Mouse (Mus musculus) forebrain, postnatal 0 days (tissue): ENCODE measurements around the gene Olfr1184. TPM values are rescaled to one million over a fixed set of nuclear protein-coding genes. Genes with fewer than 3 reads are reported as not detected.
"Not testable (repeated sequence)": the region's sequence is repeated elsewhere in the genome, so short reads cannot be mapped to it uniquely, and the experiment has no call there.

ENCODE experiments used
- ATAC-seq: fragments of 200-750 bp; cut with Nextera tagmentation; 2 replicates; pipeline ENCODE4 v1.8.0; 2017; ENCODE audit warnings: mild to moderate bottlenecking, moderate library complexity
- DNase-seq: peaks from one replicate; pipeline ENCODE4 v3.0.0-alpha.2; 2015
- H3K27ac ChIP-seq: fragments of 300-500 bp; sonication (generic); 2 replicates; pipeline ENCODE4 v1.5.1; 2014; ENCODE audit warnings: low read depth, mild to moderate bottlenecking, antibody characterized with exemption, low read length, moderate library complexity, mixed read lengths
- H3K27me3 ChIP-seq: fragments of 300-500 bp; sonication (generic); 2 replicates; pipeline ENCODE4 v1.6.1; 2014; ENCODE audit warnings: mild to moderate bottlenecking, low read length, mixed read lengths; ENCODE audit not compliant: insufficient read depth
- H3K36me3 ChIP-seq: fragments of 300-500 bp; sonication (generic); 2 replicates; pipeline ENCODE4 v1.6.1; 2014; ENCODE audit warnings: mild to moderate bottlenecking, moderate library complexity; ENCODE audit not compliant: insufficient read depth
- H3K4me1 ChIP-seq: fragments of 300-500 bp; sonication (generic); 2 replicates; pipeline ENCODE4 v1.6.1; 2014; ENCODE audit warnings: antibody characterized with exemption; ENCODE audit not compliant: insufficient read depth
- H3K4me2 ChIP-seq: fragments of 300-500 bp; sonication (generic); 2 replicates; pipeline ENCODE4 v1.6.1; 2014; ENCODE audit warnings: low read depth, mild to moderate bottlenecking, moderate library complexity
- H3K4me3 ChIP-seq: fragments of 300-500 bp; sonication (generic); 2 replicates; pipeline ENCODE4 v1.5.1; 2014; ENCODE audit warnings: low read depth, low read length, mixed read lengths
- H3K9ac ChIP-seq: fragments of 300-500 bp; sonication (generic); 2 replicates; pipeline ENCODE4 v1.6.1; 2014; ENCODE audit warnings: mild to moderate bottlenecking
- H3K9me3 ChIP-seq: fragments of 300-500 bp; sonication (generic); 2 replicates; pipeline ENCODE4 v1.6.1; 2016; ENCODE audit warnings: low read length
- CTCF ChIP-seq: sonication (generic); IDR thresholded peaks from 2 replicates; pipeline ENCODE4 v1.5.1; 2016; ENCODE audit warnings: antibody characterized with exemption, control low read depth, low read depth
- WGBS: fragments of 180-500 bp; shearing (Covaris S2); extraction: QIAGEN DNeasy Blood & Tissue Kit; methylation state at CpG from one replicate; pipeline ENCODE4 v1.1.7; 2014; 5-methylcytosine and 5-hydroxymethylcytosine counted together
- polyA plus RNA-seq: library from polyadenylated mRNA; unstranded; fragments of >200 nt; fragmentation: Nextera tagmentation; extraction: Ambion mirVana; gene quantifications from 2 replicates; pipeline ENCODE4 v1.2.1, GENCODE M21; 2015
- total RNA-seq: library from RNA; depleted of rRNA; stranded (reverse); fragments of >200 nt; gene quantifications from 2 replicates; pipeline ENCODE4 v1.2.3, GENCODE M21; 2014; rRNA removed

Gene Olfr1184
- total RNA-seq (not detected in 2 replicates), polyA plus RNA-seq (not detected in 2 replicates)

- TF ChIP-seq CTCF: no peak
- H3K4me2 ChIP-seq: no peak within 1 kb of the TSS
- no peak within 1 kb of the TSS for H3K27ac ChIP-seq
- H3K9ac ChIP-seq: no peak within 1 kb of the TSS
- H3K9me3 ChIP-seq: no peaks in the 10 kb centered on the region
- H3K4me1 ChIP-seq: no peaks in the 10 kb centered on the region
- no peak within 1 kb of the TSS for H3K4me3 ChIP-seq
- no peaks in the 10 kb centered on the region for H3K27me3 ChIP-seq
- 92% methylated on average over 2 of the region's 2 CpGs for WGBS
- ATAC-seq (no peak), DNase-seq (no peak)
- no peaks in the 10 kb centered on the region for H3K36me3 ChIP-seq
Observed at GRCm38 (mm10) chr2:88483298-88483697, at the start of gene Olfr1184. TSS of gene Olfr1184 (plus strand) at chr2:88483598.

- no peaks in the 10 kb centered on the region for H3K9me3 ChIP-seq
- no peak for DNase-seq
- no peak for TF ChIP-seq CTCF
- ATAC-seq: no peak
- whole genome bisulfite sequencing: 93% methylated on average over 1 of the region's 1 CpGs
- H3K27ac ChIP-seq: no peak within 1 kb of the TSS
- H3K4me3 ChIP-seq: no peak within 1 kb of the TSS
- H3K4me2 ChIP-seq: no peak within 1 kb of the TSS
- H3K9ac ChIP-seq: no peak within 1 kb of the TSS
- no peaks in the 10 kb centered on the region for H3K27me3 ChIP-seq
- no peaks in the 10 kb centered on the region for H3K36me3 ChIP-seq
- no peaks in the 10 kb centered on the region for H3K4me1 ChIP-seq
Observed at GRCm38 (mm10) chr2:88449031-88449430, 34.4 kb upstream of the Olfr1184 start, which contains the start of gene Gm13757. TSS of gene Gm13757 (minus strand) at chr2:88449131.

GRCm38 (mm10) chr2:88454567-88454966, 28.8 kb upstream of the Olfr1184 start, which contains the start of gene Olfr1183:
TSS of gene Olfr1183 (plus strand) at chr2:88454867.
- ATAC-seq, H3K9me3 ChIP-seq, H3K27ac ChIP-seq, H3K9ac ChIP-seq, DNase-seq, H3K27me3 ChIP-seq, H3K4me1 ChIP-seq, H3K4me3 ChIP-seq, H3K36me3 ChIP-seq, H3K4me2 ChIP-seq: not testable (repeated sequence)
- WGBS: 78% methylated on average over 1 of the region's 1 CpGs

- Histone ChIP-seq H3K4me1 (no peaks in the 10 kb centered on the region), H3K4me3 (no peak within 1 kb of the TSS), H3K9me3 (no peaks in the 10 kb centered on the region), H3K4me2 (no peak within 1 kb of the TSS), H3K9ac (no peak within 1 kb of the TSS), H3K36me3 (no peaks in the 10 kb centered on the region), H3K27me3 (no peaks in the 10 kb centered on the region), H3K27ac (no peak within 1 kb of the TSS)
- no peak for ATAC-seq
- WGBS: 61% methylated on average over 2 of the region's 2 CpGs
- no peak for TF ChIP-seq CTCF
- DNase-seq: no peak
Observed at GRCm38 (mm10) chr2:88493020-88493419, 9.6 kb downstream of the Olfr1184 start, which contains the start of gene Olfr1185-ps1. TSS of gene Olfr1185-ps1 (plus strand) at chr2:88493320.

GRCm38 (mm10) chr2:88518251-88518650, 34.9 kb downstream of the Olfr1184 start, which contains the start of gene Olfr1186:
TSS of gene Olfr1186 (plus strand) at chr2:88518551.
- Histone ChIP-seq H3K27me3 (no peaks in the 10 kb centered on the region), H3K9ac (no peak within 1 kb of the TSS), H3K4me1 (no peaks in the 10 kb centered on the region), H3K9me3 (no peaks in the 10 kb centered on the region), H3K36me3 (no peaks in the 10 kb centered on the region), H3K4me3 (no peak within 1 kb of the TSS), H3K4me2 (no peak within 1 kb of the TSS), H3K27ac (no peak within 1 kb of the TSS)
- 85% methylated on average over 2 of the region's 2 CpGs for WGBS
- no peak for ATAC-seq
- no peak for TF ChIP-seq CTCF
- no peak for DNase-seq

- no peak overlapping the region for H3K27ac ChIP-seq
- no peak for TF ChIP-seq CTCF
- no peaks in the 10 kb centered on the region for H3K27me3 ChIP-seq
- WGBS: 81% methylated on average over 3 of the region's 3 CpGs
- no peak for DNase-seq
- H3K9me3 ChIP-seq: no peaks in the 10 kb centered on the region
- no peak overlapping the region for H3K4me2 ChIP-seq
- H3K4me3 ChIP-seq: no peak overlapping the region
- no peak for ATAC-seq
- H3K9ac ChIP-seq: no peak overlapping the region
- no peaks in the 10 kb centered on the region for H3K36me3 ChIP-seq
- no peaks in the 10 kb centered on the region for H3K4me1 ChIP-seq
Observed at GRCm38 (mm10) chr2:88525720-88526119, 42.3 kb downstream of the Olfr1184 start.

Other genes with a start within 250 kb of the Olfr1184 start
- not detected in 2 replicates for gene Olfr1173, start 203.7 kb upstream of the Olfr1184 start, total RNA-seq
- not detected in 2 replicates for gene Olfr1173, start 203.7 kb upstream of the Olfr1184 start, polyA plus RNA-seq
- not detected in 2 replicates for gene Olfr1174-ps, start 168.5 kb upstream of the Olfr1184 start, total RNA-seq
- not detected in 2 replicates for gene Olfr1174-ps, start 168.5 kb upstream of the Olfr1184 start, polyA plus RNA-seq
- not detected in 2 replicates for gene Olfr1175-ps, start 156.4 kb upstream of the Olfr1184 start, total RNA-seq
- gene Olfr1175-ps, start 156.4 kb upstream of the Olfr1184 start, polyA plus RNA-seq: not detected in 2 replicates
- gene Olfr1176, start 146.9 kb upstream of the Olfr1184 start, total RNA-seq: not detected in 2 replicates
- not detected in 2 replicates for gene Olfr1176, start 146.9 kb upstream of the Olfr1184 start, polyA plus RNA-seq
- gene Olfr1177-ps, start 137.1 kb upstream of the Olfr1184 start, total RNA-seq: not detected in 2 replicates
- gene Olfr1177-ps, start 137.1 kb upstream of the Olfr1184 start, polyA plus RNA-seq: not detected in 2 replicates
- not detected in 2 replicates for gene Olfr1178, start 96.5 kb upstream of the Olfr1184 start, total RNA-seq
- gene Olfr1178, start 96.5 kb upstream of the Olfr1184 start, polyA plus RNA-seq: not detected in 2 replicates
- not detected in 2 replicates for gene Olfr1179, start 77.1 kb upstream of the Olfr1184 start, total RNA-seq
- gene Olfr1179, start 77.1 kb upstream of the Olfr1184 start, polyA plus RNA-seq: not detected in 2 replicates
- gene Olfr1180, start 64.4 kb upstream of the Olfr1184 start, total RNA-seq: not detected in 2 replicates
- gene Olfr1180, start 64.4 kb upstream of the Olfr1184 start, polyA plus RNA-seq: not detected in 2 replicates
- not detected in 2 replicates for gene Olfr1181, start 57.4 kb upstream of the Olfr1184 start, total RNA-seq
- gene Olfr1181, start 57.4 kb upstream of the Olfr1184 start, polyA plus RNA-seq: not detected in 2 replicates
- not detected in 2 replicates for gene Gm13757, start 34.5 kb upstream of the Olfr1184 start, total RNA-seq
- not detected in 2 replicates for gene Gm13757, start 34.5 kb upstream of the Olfr1184 start, polyA plus RNA-seq
- gene Olfr1183, start 28.7 kb upstream of the Olfr1184 start, total RNA-seq: not detected in 2 replicates
- not detected in 2 replicates for gene Olfr1183, start 28.7 kb upstream of the Olfr1184 start, polyA plus RNA-seq
- gene Olfr1185-ps1, start 9.7 kb downstream of the Olfr1184 start, total RNA-seq: not detected in 2 replicates
- gene Olfr1185-ps1, start 9.7 kb downstream of the Olfr1184 start, polyA plus RNA-seq: not detected in 2 replicates
- gene Olfr1186, start 35.0 kb downstream of the Olfr1184 start, total RNA-seq: not detected in 2 replicates
- gene Olfr1186, start 35.0 kb downstream of the Olfr1184 start, polyA plus RNA-seq: not detected in 2 replicates
- not detected in 2 replicates for gene Olfr1188, start 73.3 kb downstream of the Olfr1184 start, total RNA-seq
- not detected in 2 replicates for gene Olfr1188, start 73.3 kb downstream of the Olfr1184 start, polyA plus RNA-seq
- gene Olfr1189, start 102.9 kb downstream of the Olfr1184 start, total RNA-seq: 0.19 TPM in 1 of 2 replicates, not detected in the other
- gene Olfr1189, start 102.9 kb downstream of the Olfr1184 start, polyA plus RNA-seq: not detected in 2 replicates
- gene Olfr1191-ps1, start 156.9 kb downstream of the Olfr1184 start, total RNA-seq: not detected in 2 replicates
- not detected in 2 replicates for gene Olfr1191-ps1, start 156.9 kb downstream of the Olfr1184 start, polyA plus RNA-seq
- not detected in 2 replicates for gene Olfr1192-ps1, start 164.9 kb downstream of the Olfr1184 start, total RNA-seq
- gene Olfr1192-ps1, start 164.9 kb downstream of the Olfr1184 start, polyA plus RNA-seq: not detected in 2 replicates
- not detected in 2 replicates for gene Olfr1193, start 192.0 kb downstream of the Olfr1184 start, total RNA-seq
- gene Olfr1193, start 192.0 kb downstream of the Olfr1184 start, polyA plus RNA-seq: not detected in 2 replicates
- gene Olfr1195, start 205.6 kb downstream of the Olfr1184 start, total RNA-seq: not detected in 2 replicates
- not detected in 2 replicates for gene Olfr1195, start 205.6 kb downstream of the Olfr1184 start, polyA plus RNA-seq
- not detected in 2 replicates for gene Olfr1196, start 221.0 kb downstream of the Olfr1184 start, total RNA-seq
- gene Olfr1196, start 221.0 kb downstream of the Olfr1184 start, polyA plus RNA-seq: not detected in 2 replicates
- gene Olfr1197, start 248.8 kb downstream of the Olfr1184 start, total RNA-seq: not detected in 2 replicates
- not detected in 2 replicates for gene Olfr1197, start 248.8 kb downstream of the Olfr1184 start, polyA plus RNA-seq